Mouse (Mus musculus): ENCODE measurements around the gene Mcemp1.
A peak's percentile ranks its signal among the peaks of the same experiment; 100 is the strongest.

GRCm38 (mm10) chr8:3671980-3672491, 6.5 kb downstream of the Mcemp1 start, which contains the start of gene Fcor:
- TF ChIP-seq POLR2A (IDR thresholded peaks at IDR 0.05; ENCODE audit: insufficient read depth, low read depth, low read length) (0 out of 2 replicates have a peak, but pooled peaks have one; percentile 47), CTCF (IDR thresholded peaks at IDR 0.05; ENCODE audit: insufficient read depth, low read depth, low read length) (peak; percentile 99)
